Mouse (Mus musculus) stomach, embryonic 14.5 days (tissue): ENCODE data around the gene Klhl26. TPM values are rescaled to one million over a fixed set of nuclear protein-coding genes. Genes with fewer than 3 reads are reported as not detected.

Experiments used
- ATAC-seq: fragments of 200-750 bp; cut with Nextera tagmentation; 2 replicates; pipeline ENCODE4 v1.8.0; 2017; ENCODE audit warnings: low read depth, moderate TSS enrichment; ENCODE audit not compliant: insufficient number of reproducible peaks, insufficient read depth, low FRiP score
- H3K27ac ChIP-seq: fragments of 300-500 bp; sonication (generic); 2 replicates; pipeline ENCODE4 v1.5.1; 2014; ENCODE audit warnings: mild to moderate bottlenecking, low read length, moderate library complexity, mixed read lengths
- H3K27me3 ChIP-seq: fragments of 300-500 bp; sonication (generic); 2 replicates; pipeline ENCODE4 v1.6.1; 2014; ENCODE audit warnings: low read length, control low read depth, mixed read lengths; ENCODE audit not compliant: control insufficient read depth, insufficient read depth
- H3K36me3 ChIP-seq: fragments of 300-500 bp; sonication (generic); 2 replicates; pipeline ENCODE4 v1.6.1; 2014; ENCODE audit warnings: mild to moderate bottlenecking, control low read depth, low read length, moderate library complexity, mixed read lengths; ENCODE audit not compliant: control insufficient read depth, insufficient read depth
- H3K4me1 ChIP-seq: fragments of 300-500 bp; sonication (generic); 2 replicates; pipeline ENCODE4 v1.6.1; 2014; ENCODE audit warnings: low read length, control low read depth, mixed read lengths; ENCODE audit not compliant: control insufficient read depth, insufficient read depth
- H3K4me2 ChIP-seq: fragments of 300-500 bp; sonication (generic); replicated peaks from 2 replicates; pipeline ENCODE4 v1.6.1; 2014; ENCODE audit warnings: low read depth, low read length, control low read depth
- H3K4me3 ChIP-seq: fragments of 300-500 bp; sonication (generic); 2 replicates; pipeline ENCODE4 v1.5.1; 2014; ENCODE audit warnings: low read depth, low read length, control low read depth
- H3K9ac ChIP-seq: fragments of 300-500 bp; sonication (generic); replicated peaks from 2 replicates; pipeline ENCODE4 v1.6.1; 2014; ENCODE audit warnings: low read depth, mild to moderate bottlenecking, control low read depth, low read length, moderate library complexity, mixed read lengths
- H3K9me3 ChIP-seq: fragments of 300-500 bp; sonication (generic); 2 replicates; pipeline ENCODE4 v1.6.1; 2016; ENCODE audit warnings: low read depth, low read length, control low read depth; ENCODE audit not compliant: control insufficient read depth
- WGBS: fragments of 180-500 bp; shearing (Covaris S2); extraction: QIAGEN DNeasy Blood & Tissue Kit; methylation state at CpG from one replicate; pipeline ENCODE4 v1.1.7; 2014; 5-methylcytosine and 5-hydroxymethylcytosine counted together
- polyA plus RNA-seq: library from polyadenylated mRNA; unstranded; fragments of >200 nt; fragmentation: Nextera tagmentation; extraction: Ambion mirVana; gene quantifications from 2 replicates; pipeline ENCODE4 v1.2.1, GENCODE M21; 2014

Klhl26 gene
- polyA plus RNA-seq, 1 experiment from 2014 or later: 22.1 TPM

DNA sequence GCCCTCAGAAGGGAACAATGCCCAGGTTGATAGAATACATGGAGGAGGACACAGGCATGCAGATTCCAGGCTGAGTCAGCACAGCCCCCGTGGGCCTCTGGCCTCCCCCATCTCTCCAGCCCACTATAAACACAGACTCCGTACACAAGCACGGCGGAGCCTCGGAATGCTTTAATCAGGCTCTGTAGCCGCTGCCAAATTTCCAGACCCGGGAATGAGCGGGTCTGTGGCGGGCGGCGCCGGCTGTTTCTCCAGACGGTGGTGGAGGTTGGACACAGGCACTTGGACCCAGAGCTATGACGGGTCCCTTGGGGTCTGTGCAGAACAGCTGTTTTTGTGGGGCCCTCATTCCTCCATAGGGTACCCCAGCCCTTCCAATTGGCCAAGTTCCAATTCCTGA is 57.8 kb downstream of the Klhl26 start:
- no peaks in the 10 kb centered on the region for H3K27me3 ChIP-seq
- H3K9me3 ChIP-seq: no peaks in the 10 kb centered on the region
- peaks cover 3% of the 10 kb centered on the region; the same call in 1 of the 2 replicates for H3K36me3 ChIP-seq
- H3K4me3 ChIP-seq: no peak overlapping the region
- ATAC-seq: peak; percentile 59; the same call in 1 of the 2 replicates
- 20% methylated on average over 14 of the region's 14 CpGs for WGBS
- H3K9ac ChIP-seq: no peak overlapping the region
- peaks cover 38% of the 10 kb centered on the region for H3K4me1 ChIP-seq
- peak overlapping the region; percentile 62; the same call in 1 of the 2 replicates for H3K27ac ChIP-seq
- H3K4me2 ChIP-seq: no peak overlapping the region

DNA sequence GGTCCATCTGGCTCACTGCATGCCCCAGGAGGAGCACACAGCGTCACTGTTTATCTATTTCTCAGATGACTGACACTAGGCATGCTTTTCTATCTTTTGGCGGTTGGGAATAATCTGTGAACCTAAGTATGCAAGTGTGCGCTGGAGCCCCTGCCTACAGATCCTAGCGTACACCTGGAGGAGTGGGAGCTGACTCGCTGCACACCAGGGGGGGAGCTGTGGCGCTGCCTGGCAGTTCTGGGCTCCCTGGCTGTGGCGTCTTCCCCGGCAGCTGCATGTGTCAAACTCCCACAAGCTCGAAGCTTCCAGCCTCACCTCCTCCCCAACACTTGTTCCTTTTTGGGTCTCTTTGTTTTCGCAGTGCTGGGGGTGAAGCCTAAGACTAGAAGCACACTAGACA is 58.9 kb downstream of the Klhl26 start:
- no peak for ATAC-seq
- no peaks in the 10 kb centered on the region for H3K9me3 ChIP-seq
- peak overlapping the region; percentile 21; the same call in 1 of the 2 replicates for H3K27ac ChIP-seq
- WGBS: 23% methylated on average over 10 of the region's 10 CpGs
- H3K27me3 ChIP-seq: no peaks in the 10 kb centered on the region
- no peak overlapping the region for H3K9ac ChIP-seq
- peaks cover 38% of the 10 kb centered on the region for H3K4me1 ChIP-seq
- no peak overlapping the region for H3K4me2 ChIP-seq
- H3K36me3 ChIP-seq: peaks cover 7% of the 10 kb centered on the region; the same call in 1 of the 2 replicates
- no peak overlapping the region for H3K4me3 ChIP-seq

DNA sequence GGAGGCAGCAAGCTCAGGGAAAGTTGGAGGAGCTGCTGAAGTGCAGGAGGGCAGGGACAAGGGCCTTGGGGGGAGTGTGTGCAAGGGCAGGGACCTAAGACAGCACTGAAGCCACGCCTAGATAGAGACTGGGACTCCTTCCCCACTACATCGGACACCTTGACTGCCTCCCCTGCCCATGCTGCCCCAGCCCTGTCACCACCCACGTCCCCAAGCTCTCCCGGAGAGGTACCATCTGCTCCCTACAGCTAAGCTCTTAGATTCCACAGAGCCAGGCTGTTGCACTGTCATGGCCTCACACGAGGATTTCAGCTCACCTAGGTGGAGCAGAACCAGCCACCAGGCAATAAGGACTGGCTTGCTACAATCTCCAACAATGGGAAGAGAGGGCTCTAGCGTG is 59.8 kb downstream of the Klhl26 start:
- H3K4me3 ChIP-seq: no peak overlapping the region
- peaks cover 38% of the 10 kb centered on the region for H3K4me1 ChIP-seq
- no peak for ATAC-seq
- no peak overlapping the region for H3K27ac ChIP-seq
- WGBS: 55% methylated on average over 6 of the region's 6 CpGs
- no peak overlapping the region for H3K9ac ChIP-seq
- H3K36me3 ChIP-seq: peaks cover 7% of the 10 kb centered on the region; the same call in 1 of the 2 replicates
- no peaks in the 10 kb centered on the region for H3K9me3 ChIP-seq
- no peaks in the 10 kb centered on the region for H3K27me3 ChIP-seq
- H3K4me2 ChIP-seq: no peak overlapping the region

DNA sequence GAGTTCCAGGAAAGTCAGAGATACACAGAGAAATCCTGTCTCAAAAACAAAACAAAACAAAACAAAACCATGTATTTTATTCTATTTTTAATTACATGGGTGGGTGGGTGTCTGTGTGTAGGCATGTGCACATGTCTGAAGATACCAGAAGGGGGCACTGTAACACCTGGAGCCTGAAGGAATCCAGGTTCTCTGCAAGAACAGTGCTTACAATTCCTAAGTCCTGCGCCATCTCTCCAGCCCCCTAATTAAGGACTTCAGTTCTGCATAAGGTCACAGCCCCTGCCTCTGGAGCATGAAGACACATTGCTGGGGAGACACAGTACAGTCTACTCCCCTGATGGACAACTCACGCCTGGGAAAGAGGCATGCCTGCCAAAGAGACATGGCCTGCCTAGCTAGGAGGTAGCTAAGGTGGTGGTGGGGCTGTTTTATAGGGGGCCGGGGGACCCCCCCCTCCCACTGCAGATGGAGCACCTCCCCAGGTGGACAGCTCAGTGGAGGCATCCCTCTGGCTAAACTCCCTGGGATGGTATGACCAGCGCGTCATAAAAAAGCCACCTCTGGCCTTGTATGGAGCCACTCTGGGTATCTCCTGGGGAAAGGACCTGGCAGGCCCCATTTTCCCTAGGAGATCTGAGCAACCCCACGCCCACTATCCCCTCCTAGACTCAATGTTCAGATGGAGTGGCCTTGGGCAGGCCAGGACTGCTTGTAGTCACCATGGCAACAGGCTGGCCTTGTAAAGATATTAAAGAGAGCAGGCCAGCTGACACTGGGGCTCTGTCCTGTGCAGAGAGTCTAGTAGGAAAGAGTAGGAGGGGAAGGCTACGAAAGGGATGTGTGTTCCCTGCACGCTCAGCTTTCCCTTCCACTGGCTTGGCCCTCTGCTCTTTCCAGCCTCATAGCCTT is 61.0 kb downstream of the Klhl26 start:
- WGBS: 74% methylated on average over 8 of the region's 8 CpGs
- peak; percentile 24; the same call in 1 of the 2 replicates for ATAC-seq

DNA sequence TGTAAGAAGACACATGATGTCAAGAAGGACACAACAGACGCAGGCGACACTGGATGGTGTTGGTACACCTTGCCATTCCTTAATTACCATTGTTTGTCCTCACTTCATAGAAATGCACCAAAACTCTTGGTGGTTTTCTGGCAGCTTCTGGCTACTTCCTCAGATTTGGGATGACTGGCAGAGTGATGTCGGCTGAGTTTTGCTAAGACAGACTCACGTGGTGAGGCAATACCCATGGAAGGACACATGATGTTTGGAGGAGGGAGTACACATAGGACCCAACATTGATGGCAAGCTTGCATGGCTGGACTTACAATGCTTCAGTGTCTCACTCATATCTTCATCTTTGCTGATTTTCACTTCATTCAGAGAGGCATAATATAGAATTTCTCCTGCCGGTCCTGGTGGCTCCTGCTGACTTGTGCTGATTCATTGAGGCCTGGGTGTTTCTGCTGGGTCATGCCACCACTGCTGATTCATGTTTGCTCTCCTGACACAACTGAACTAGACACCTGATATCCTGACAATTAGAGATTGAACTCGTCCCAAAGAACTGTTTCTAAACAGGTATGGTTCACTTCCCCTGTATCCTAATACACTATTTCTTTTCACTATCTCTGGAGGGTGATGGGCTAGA is 62.3 kb downstream of the Klhl26 start:
- no peak overlapping the region for H3K27ac ChIP-seq
- no peaks in the 10 kb centered on the region for H3K27me3 ChIP-seq
- H3K36me3 ChIP-seq: peaks cover 7% of the 10 kb centered on the region; the same call in 1 of the 2 replicates
- H3K4me3 ChIP-seq: no peak overlapping the region
- no peaks in the 10 kb centered on the region for H3K9me3 ChIP-seq
- no peak for ATAC-seq
- H3K4me1 ChIP-seq: peaks cover 37% of the 10 kb centered on the region
- no peak overlapping the region for H3K9ac ChIP-seq
- H3K4me2 ChIP-seq: no peak overlapping the region
- WGBS: 84% methylated on average over 6 of the region's 6 CpGs

More for the DNA sequence above, 61.0 kb downstream of the Klhl26 start:
- Histone ChIP-seq H3K36me3 (peaks cover 7% of the 10 kb centered on the region; the same call in 1 of the 2 replicates), H3K4me1 (peaks cover 38% of the 10 kb centered on the region), H3K4me3 (no peak overlapping the region), H3K27ac (no peak overlapping the region), H3K27me3 (no peaks in the 10 kb centered on the region), H3K4me2 (no peak overlapping the region), H3K9ac (0 out of 2 replicates have a peak overlapping the region, but pooled peaks have one; percentile 6), H3K9me3 (no peaks in the 10 kb centered on the region)

DNA sequence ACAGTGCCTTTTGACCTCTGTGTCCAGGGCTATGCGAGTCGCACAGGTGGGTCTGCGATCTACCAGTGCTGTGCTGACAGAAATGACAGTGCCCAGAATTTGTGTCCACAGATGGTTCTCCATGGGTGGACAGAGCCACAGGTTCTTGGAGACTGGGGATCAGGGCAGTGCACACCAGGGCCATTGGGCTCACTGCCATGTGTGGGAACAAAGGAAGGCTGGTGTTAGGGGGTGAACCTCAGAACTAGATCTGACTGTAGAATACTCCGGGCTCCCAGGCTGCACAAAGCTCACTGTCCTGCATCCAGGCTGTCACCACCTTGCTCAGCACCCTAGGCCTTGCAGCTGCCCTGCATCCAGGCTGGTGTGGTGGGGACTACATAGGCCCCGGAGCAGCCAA is 66.5 kb downstream of the Klhl26 start:
- H3K4me2 ChIP-seq: no peak overlapping the region
- H3K36me3 ChIP-seq: peaks cover 7% of the 10 kb centered on the region; the same call in 1 of the 2 replicates
- no peak overlapping the region for H3K27ac ChIP-seq
- no peak for ATAC-seq
- H3K9me3 ChIP-seq: no peaks in the 10 kb centered on the region
- no peak overlapping the region for H3K9ac ChIP-seq
- no peak overlapping the region for H3K4me3 ChIP-seq
- no peaks in the 10 kb centered on the region for H3K27me3 ChIP-seq
- H3K4me1 ChIP-seq: peaks cover 45% of the 10 kb centered on the region
- 89% methylated on average over 5 of the region's 5 CpGs for WGBS

DNA sequence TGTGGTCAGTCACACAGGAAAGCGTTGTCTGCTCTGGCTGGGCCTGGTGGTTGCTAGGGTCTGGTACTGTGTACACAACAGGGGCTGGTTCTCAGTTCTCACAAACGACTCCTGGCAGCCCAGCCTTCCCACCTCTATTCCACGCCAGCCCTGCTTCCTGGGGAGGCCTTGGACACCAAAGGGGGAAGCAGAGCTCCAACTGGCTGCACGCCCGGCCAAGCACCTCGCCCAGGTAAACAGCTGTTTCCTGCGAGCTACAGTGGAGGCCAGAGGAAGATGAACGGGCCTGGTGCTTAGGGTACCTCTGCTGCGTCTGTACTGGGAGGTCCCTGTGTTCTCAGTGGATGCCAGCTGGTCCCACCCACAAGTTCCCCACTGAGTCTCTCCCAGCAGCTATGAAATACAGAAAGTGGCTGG is 67.3 kb downstream of the Klhl26 start:
- Histone ChIP-seq H3K4me3 (no peak overlapping the region), H3K9ac (no peak overlapping the region), H3K27ac (peak overlapping the region; percentile 78), H3K4me2 (no peak overlapping the region), H3K36me3 (peaks cover 7% of the 10 kb centered on the region; the same call in 1 of the 2 replicates), H3K27me3 (no peaks in the 10 kb centered on the region), H3K9me3 (no peaks in the 10 kb centered on the region), H3K4me1 (peaks cover 47% of the 10 kb centered on the region)
- ATAC-seq: peak; percentile 33; the same call in 1 of the 2 replicates
- 16% methylated on average over 9 of the region's 9 CpGs for WGBS

DNA sequence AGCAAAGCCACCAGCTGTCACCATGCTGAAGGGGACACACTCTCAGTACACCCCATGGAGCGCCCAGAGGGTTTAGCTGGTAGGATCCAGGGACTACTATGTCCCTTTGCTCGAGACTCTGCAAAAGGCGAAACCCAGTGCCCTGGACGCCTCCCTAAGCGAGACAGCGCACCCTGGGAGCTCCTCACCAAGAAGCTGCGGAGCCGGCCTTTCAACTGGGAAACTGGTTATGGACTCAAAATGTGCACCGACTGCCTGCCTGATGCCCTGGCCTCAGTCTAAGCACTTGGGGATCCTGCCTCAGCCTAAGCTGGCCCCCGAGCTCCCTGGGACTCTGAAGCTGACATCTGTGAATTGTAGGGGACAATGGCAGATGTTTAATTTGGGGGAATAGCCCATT is 67.7 kb downstream of the Klhl26 start:
- peaks cover 47% of the 10 kb centered on the region for H3K4me1 ChIP-seq
- no peaks in the 10 kb centered on the region for H3K27me3 ChIP-seq
- no peaks in the 10 kb centered on the region for H3K9me3 ChIP-seq
- no peak overlapping the region for H3K4me3 ChIP-seq
- 70% methylated on average over 10 of the region's 10 CpGs for WGBS
- 0 out of 2 replicates have a peak overlapping the region, but pooled peaks have one; percentile 14 for H3K4me2 ChIP-seq
- peaks cover 6% of the 10 kb centered on the region; the same call in 1 of the 2 replicates for H3K36me3 ChIP-seq
- H3K27ac ChIP-seq: peak overlapping the region; percentile 78
- H3K9ac ChIP-seq: no peak overlapping the region
- no peak; the same call in 1 of the 2 replicates for ATAC-seq
